Mouse (Mus musculus) neural tube, embryonic 10.5 days (tissue): ENCODE measurements at regions not wholly inside any gene's neighbourhood (a gene's known extent, or its start where the extent isn't known, plus 50 kb on each side); places are given as distances from the start of the nearest gene placed in this dataset.

Source experiments
- DNase-seq: peaks from one replicate; pipeline ENCODE4 v3.0.0-alpha.2; 2017; ENCODE audit warnings: low spot score; ENCODE audit errors: extremely low spot score

- no peak for DNase-seq
These were observed 115.3 kb upstream of the A530016L24Rik start for GRCm38 (mm10) chr12:112373966-112374365.

GRCm38 (mm10) chr12:112376236-112376635, 113.0 kb upstream of the A530016L24Rik start:
- no peak for DNase-seq

- no peak for DNase-seq
These were observed 112.5 kb upstream of the A530016L24Rik start for GRCm38 (mm10) chr12:112376701-112377100.

GRCm38 (mm10) chr12:112378482-112379243, 110.6 kb upstream of the A530016L24Rik start:
- DNase-seq, result no peak

GRCm38 (mm10) chr12:112387836-112388235, 101.4 kb upstream of the A530016L24Rik start:
- no peak for DNase-seq

GRCm38 (mm10) chr12:112395909-112396308, 93.3 kb upstream of the A530016L24Rik start:
- no peak for DNase-seq

- no peak for DNase-seq
These were observed 85.5 kb upstream of the A530016L24Rik start for GRCm38 (mm10) chr12:112403688-112404240.

GRCm38 (mm10) chr12:112404338-112404737, 84.9 kb upstream of the A530016L24Rik start:
- no peak for DNase-seq

- no peak for DNase-seq
These were observed 83.5 kb upstream of the A530016L24Rik start for GRCm38 (mm10) chr12:112405781-112406213.

GRCm38 (mm10) chr12:112411612-112412350, 77.5 kb upstream of the A530016L24Rik start:
- DNase-seq, result no peak

- DNase-seq, result no peak
These were observed 76.9 kb upstream of the A530016L24Rik start for GRCm38 (mm10) chr12:112412351-112412697.

GRCm38 (mm10) chr12:112415926-112416473, 73.2 kb upstream of the A530016L24Rik start:
- no peak for DNase-seq

GRCm38 (mm10) chr12:112416537-112416936, 72.7 kb upstream of the A530016L24Rik start:
- DNase-seq, result no peak

- no peak for DNase-seq
These were observed 70.6 kb upstream of the A530016L24Rik start for GRCm38 (mm10) chr12:112418636-112419035.

GRCm38 (mm10) chr12:112422177-112422576, 67.1 kb upstream of the A530016L24Rik start:
- no peak for DNase-seq

- DNase-seq, result no peak
These were observed 65.1 kb upstream of the A530016L24Rik start for GRCm38 (mm10) chr12:112424150-112424549.

- DNase-seq, result no peak
These were observed 62.6 kb upstream of the A530016L24Rik start for GRCm38 (mm10) chr12:112426681-112427080.

- peak; percentile 34 for DNase-seq
These were observed 59.0 kb upstream of the A530016L24Rik start for GRCm38 (mm10) chr12:112430104-112430846.

- no peak for DNase-seq
These were observed 55.9 kb upstream of the A530016L24Rik start for GRCm38 (mm10) chr12:112433315-112433714.

GRCm38 (mm10) chr12:112434673-112435294, 54.5 kb upstream of the A530016L24Rik start:
- no peak for DNase-seq
